Mouse (Mus musculus): Measurements from ENCODE around the gene Pglyrp2.
A peak's percentile ranks its signal among the peaks of the same experiment; 100 is the strongest.

The Pglyrp2 gene

GRCm38 (mm10) chr17:32402011-32402778, 21.8 kb downstream of the Pglyrp2 start:
- DNase-seq (ENCODE audit: low read depth): peak; percentile 26

- DNase-seq (ENCODE audit: low read depth): no peak
These were observed 27.7 kb downstream of the Pglyrp2 start for GRCm38 (mm10) chr17:32396266-32396665.

DNA sequence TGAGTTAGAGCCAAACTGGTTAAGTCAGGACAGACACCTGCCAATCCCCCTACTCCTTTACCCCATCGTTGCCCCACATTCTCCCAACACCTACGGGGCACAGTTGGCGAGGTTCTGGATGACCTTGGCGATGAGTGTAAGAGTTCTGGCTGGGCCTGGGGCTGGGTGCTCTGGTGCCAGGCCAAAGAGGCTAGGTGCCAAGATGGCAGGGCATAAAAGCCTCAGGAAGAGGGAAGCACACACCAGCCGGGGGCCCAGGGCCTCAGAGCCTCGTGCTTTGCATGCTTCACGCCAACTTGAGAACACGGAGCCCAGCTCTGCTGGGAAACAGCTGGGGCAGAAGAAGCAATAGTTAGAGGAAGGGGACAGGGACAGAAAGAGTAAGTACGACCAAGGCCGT, 30.0 kb downstream of the Pglyrp2 start:
- DNase-seq (ENCODE audit: low read depth): no peak

DNA sequence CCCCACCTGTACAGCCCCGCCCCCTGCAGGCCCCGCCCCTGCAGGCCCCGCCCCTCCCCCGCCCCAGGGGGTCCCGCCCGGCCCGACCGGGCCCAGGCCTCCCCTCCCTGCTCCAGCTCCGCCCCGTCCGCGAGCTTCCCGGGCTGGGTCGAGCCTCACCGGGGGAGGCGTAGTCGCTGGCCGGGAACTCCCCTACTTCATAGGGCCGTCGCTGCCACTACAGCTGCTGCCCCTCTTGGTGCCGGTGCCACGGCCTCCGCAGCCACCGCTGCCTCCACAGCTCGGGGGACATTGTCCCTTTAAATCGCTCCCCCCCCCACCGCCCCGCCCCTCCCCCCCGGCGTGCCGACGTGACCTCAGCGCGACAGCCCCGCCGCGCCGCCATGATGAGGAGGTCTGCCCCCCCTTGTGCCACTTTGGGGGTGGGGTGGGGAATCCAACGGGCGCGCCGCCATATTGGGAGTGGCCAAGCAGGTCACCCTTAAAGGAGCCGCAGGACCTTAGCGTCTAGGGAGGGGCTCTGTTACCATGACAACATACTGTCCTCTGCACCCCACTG, 34.8 kb downstream of the Pglyrp2 start, which contains the start of gene Wiz:
Wiz (minus strand) TSS at position 339 of the 559 bp plus-strand sequence.
- DNase-seq (ENCODE audit: low read depth): peak; percentile 90

DNA sequence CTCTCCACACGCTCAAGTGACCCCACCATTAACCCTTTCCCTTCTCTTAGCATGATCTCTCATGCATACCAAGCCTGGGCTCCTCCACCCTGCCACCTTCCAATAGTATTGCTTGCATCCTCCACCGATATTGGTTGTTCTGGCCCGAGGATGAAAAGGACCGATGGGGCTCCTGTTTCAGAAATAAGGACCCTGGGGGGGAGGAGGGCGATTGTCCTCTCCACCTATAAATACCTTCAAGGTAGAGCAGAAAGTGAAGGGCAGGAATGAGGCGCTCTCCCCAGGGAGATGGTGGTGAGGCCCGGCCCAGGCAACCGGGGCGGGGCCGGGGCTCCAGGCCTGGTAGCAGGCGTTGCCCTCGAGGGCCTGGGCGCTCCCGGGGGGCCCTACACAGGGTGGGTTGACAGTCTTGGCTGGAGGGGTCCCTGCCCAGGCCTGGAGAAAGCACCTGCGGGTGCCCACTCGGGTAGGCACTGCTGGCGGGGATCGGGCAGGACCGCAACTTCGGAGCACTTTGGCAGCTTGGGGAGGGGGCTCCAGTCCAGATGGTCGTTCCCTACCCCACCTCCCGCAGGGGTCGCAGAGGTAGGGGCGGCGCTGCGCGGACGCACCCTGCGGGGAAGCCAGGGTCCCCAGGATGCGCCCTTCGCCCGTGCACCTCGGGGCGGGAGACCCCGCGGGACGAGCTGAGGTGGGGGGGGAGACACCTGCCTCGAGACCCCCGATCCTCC, 35.4 kb downstream of the Pglyrp2 start:
- DNase-seq (ENCODE audit: low read depth): no peak

- no peak for DNase-seq (ENCODE audit: low read depth)
These were observed 36.0 kb downstream of the Pglyrp2 start for GRCm38 (mm10) chr17:32387986-32388369.

- DNase-seq (ENCODE audit: low read depth): peak; percentile 73
These were observed 37.1 kb downstream of the Pglyrp2 start for GRCm38 (mm10) chr17:32386659-32387432.

DNA sequence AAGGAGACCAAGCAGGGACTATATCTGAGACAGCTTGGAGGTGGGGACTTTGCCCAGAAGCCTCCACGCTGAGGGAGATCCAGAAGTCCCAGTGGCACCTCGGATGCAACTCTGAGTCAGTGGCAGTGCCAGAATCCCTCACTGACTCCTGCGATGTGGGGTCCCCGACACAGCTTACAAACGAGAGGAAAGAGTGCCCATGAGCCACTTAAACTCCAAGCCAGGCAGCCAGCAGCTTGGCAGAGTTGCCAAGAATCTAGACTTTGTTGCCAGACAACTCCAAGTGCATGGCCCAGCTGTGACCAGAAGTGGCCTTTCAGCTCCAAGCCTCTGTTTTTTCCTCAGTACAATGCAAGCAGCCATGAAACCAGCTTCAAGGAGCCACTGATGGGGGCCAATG, 40.3 kb downstream of the Pglyrp2 start:
- no peak for DNase-seq (ENCODE audit: low read depth)

DNA sequence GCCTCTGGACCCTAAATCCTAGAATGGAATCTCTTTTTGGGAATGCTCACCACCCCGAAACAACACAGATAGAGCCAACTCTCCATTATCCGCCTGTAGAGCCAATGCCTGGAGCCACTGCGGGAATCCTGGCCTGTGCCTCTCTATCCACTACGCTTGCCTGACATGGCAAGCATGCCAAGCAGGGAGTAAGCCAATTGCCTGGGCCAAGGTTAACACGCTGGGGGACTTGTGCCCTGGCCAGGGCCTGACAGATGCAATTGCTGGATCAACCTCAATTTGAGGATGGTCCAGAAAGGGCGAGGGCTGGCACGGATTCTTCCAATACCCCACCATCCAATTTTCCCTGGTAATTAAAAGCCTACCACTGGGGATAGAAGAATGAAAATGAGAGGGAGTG, 41.4 kb downstream of the Pglyrp2 start:
- no peak for DNase-seq (ENCODE audit: low read depth)

- DNase-seq (ENCODE audit: low read depth): no peak
These were observed 45.2 kb downstream of the Pglyrp2 start for GRCm38 (mm10) chr17:32378786-32379185.

DNA sequence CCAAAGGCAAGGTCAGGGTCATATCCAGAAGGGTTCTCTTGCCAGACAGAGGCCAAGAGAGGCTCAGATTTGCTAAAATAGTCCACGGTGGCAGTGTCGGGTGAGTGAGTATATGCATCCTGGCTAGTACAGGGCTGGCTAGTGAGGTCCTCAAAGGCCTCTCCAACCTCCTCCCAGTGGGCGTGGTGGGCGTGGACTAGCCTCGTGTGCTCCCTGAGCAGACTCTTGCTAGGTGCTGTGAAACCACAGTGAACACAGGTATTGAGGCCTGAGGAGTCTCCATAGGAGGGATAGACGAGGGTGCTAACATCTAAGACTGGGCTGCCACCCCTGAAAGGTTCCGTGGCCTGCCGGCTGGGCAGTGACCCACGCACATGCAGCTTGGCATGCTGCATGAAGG, 46.8 kb downstream of the Pglyrp2 start:
- DNase-seq (ENCODE audit: low read depth): no peak

DNA sequence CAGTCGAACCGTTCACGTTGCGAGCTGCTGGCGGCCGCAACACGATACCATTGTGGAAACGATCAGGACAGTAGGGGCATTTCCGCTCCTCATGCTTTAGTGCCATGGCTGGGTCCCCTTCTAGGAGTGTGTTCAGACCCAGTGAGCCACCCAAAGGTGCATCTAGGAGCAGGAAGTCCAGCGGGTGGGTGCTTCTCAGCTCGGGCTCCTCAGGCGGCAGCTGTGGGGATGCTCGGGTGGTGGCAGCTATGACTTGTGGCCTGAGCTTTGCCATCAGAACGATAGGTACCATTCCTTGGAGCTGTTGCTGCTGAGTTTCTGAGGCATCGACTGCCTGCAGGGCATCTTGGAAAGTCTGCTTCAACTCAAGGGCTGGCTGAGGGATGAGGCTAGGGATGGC, 47.5 kb downstream of the Pglyrp2 start:
- no peak for DNase-seq (ENCODE audit: low read depth)

GRCm38 (mm10) chr17:32368991-32369578, 54.9 kb downstream of the Pglyrp2 start:
- no peak for DNase-seq (ENCODE audit: low read depth)

DNA sequence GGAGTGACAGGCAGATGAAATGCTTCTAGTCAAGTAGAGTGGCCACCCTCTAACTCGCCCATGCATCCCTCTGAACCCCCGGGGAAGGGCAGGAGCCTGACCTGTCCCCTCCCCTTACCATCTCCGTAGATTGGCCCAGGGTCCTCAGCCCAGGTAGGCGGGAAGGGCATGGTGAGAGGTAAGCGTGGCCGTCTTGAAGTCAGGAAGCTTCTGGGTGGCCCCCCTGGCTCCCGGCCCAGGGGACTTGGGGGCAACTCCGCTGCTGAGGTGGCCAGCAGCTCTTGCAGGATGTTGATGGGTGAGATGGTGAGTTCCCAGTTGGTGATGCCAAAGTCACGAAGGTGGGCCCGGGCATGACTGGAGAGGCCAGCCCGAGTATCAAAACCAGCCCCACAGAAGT, 56.3 kb downstream of the Pglyrp2 start:
- DNase-seq (ENCODE audit: low read depth): no peak

- no peak for DNase-seq (ENCODE audit: low read depth)
These were observed 58.7 kb downstream of the Pglyrp2 start for GRCm38 (mm10) chr17:32365296-32365695.

GRCm38 (mm10) chr17:32364850-32365249, 59.1 kb downstream of the Pglyrp2 start:
- DNase-seq (ENCODE audit: low read depth): peak; percentile 40

DNA sequence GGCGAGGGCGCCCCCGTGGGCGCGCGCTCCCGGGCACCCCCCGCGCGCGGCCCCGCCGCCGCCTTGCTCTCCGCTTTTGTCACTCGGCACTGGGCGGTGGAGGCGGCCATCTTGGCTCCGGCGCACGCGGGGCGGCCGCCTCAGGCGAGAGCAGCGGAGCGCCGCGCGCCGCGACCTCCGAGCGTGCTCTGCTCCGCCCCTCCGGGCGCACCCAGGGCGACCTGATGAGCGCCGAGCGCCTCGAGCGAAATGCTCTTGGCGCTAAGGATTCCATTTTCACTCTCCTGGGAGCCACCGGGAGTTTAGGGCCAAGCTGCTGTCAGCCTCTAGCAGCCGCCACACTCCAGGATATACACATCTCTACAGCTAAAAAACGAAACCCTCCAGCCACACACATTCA, 59.6 kb downstream of the Pglyrp2 start:
- peak; percentile 78 for DNase-seq (ENCODE audit: low read depth)

DNA sequence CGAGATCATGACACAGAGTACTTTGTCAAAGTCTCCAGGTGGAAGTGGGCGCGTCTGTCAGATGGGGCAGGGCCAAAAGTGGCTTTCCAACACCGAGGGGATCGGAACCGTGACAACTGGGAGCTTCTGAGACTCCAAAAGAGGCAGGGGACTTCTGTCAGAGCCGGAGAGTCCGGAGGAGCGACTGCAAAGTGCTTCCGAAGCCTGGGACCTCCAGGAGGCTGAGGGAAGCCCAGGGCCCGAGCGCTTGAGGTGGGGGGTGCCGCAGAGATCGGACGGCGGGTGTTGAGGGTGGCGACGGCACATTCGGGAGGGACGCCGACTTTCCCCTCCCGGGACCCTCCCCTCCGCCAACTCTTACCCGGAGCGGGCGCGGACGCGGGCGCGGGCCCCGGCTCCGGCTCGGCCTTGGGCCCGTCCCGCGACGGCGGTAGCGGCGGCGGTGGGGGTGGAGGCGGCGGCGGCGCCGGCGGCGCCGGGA, 60.1 kb downstream of the Pglyrp2 start:
- peak; percentile 24 for DNase-seq (ENCODE audit: low read depth)

DNA sequence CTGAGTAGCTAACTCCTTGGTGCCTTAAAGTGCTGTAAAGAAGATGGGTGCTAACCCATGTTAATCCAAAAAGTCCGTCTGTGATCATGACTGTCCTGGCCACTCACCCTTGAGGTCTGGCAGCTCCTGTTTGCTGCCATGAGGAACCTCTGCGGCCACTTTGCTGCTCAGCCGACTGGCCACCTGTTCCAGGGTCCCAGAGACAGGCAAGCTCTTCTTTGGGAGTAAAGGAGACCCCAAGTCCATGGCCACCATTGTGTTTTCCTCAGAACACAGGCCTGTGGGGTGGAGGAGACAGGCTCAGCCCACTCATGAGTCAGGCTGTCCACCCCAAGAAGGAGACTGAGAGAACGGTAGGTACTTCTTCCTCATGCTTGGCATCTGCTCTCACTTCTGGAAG, 61.3 kb downstream of the Pglyrp2 start:
- no peak for DNase-seq (ENCODE audit: low read depth)
